Mouse (Mus musculus): ENCODE measurements at regions not wholly inside any gene's neighbourhood (a gene's known extent, or its start where the extent isn't known, plus 50 kb on each side); places are given as distances from the start of the nearest gene placed in this dataset.

GRCm38 (mm10) chr1:185834171-185834570 is 282.9 kb downstream of the Lyplal1 start:
- TF ChIP-seq CTCF (IDR thresholded peaks at IDR 0.05; ENCODE audit: insufficient read depth, low read length) (no peak), POLR2A (IDR thresholded peaks at IDR 0.05; ENCODE audit: borderline replicate concordance, extremely low read depth, low read depth, low read length) (no peak)
